Mouse (Mus musculus) urinary bladder, postnatal 10 days (tissue): ENCODE measurements around the gene Hba-x.

Experiments used
- DNase-seq: peaks from one replicate; pipeline ENCODE4 v3.0.0; 2022; ENCODE audit warnings: low spot score

Hba-x gene

GRCm38 (mm10) chr11:32276347-32276746, at the start of gene Hba-x:
Gene Hba-x, plus strand, starts transcription at chr11:32276400.
- DNase-seq: no peak

DNA sequence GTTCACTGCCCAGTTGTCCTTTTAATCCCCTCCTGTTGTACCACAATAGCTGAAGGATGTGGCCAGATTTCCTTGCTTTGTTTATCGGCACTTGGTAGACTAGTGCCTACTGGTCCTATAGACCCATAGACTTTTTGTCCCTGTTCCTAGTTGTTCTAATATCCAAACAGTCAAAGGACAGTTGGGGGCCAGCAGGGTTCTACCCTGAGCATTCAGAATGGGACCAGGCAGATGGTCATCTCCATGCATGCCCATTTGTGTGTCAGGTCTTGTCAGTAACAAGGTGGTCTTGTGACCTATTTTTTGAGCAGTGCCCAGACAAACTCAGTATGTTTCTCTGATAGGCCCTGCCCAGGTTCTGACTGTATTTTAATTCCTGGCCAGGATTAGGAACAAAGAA, 49.2 kb upstream of the Hba-x start:
- no peak for DNase-seq

DNA sequence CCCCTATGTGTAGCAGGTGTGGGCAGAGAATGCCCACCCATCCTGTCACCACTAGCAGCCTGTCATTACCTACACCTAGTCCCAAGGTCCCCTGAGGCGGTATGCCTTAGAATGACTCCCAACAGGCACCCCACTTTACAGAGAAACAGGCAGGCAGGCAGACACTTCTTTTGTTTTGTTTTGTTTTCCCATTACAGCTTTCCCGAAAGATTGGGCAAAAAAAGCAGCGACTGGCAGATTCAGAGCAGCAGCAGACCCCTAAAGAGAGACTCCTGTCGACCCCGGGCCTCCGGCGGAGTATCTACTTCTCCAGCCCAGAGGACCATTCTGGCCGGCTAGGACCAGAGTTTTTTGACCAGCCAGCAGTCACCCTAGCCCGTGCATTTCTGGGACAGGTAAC, 48.6 kb upstream of the Hba-x start:
- no peak for DNase-seq

DNA sequence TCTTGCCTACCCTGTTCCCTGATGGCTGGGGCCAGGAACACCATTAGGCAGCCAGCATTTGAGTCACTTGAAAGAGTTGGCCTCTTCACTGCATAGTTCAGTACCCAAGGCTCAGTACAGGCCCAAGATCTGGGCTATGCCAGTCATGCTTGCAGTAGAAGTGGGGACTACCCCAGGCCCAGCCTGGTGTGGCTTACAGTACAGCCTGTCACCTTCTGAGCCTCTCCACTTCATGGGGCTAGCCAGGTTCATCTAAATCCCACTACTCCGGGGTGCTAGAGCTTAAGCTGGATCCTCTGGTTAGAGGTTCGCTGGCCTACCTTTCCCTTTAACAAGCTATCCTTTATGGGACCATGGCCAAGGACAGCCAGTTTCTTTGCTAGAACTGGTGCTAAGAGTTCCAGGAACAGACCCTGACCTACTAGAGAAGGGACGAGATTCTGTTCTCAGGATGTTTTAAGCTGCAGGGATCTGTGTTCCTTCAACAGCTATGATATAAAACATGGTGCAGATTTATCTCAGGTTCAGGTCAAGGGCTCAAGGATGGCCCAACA, 47.8 kb upstream of the Hba-x start:
- no peak for DNase-seq

- DNase-seq: no peak
Observed at GRCm38 (mm10) chr11:32230220-32230619, 46.0 kb upstream of the Hba-x start.

- no peak for DNase-seq
Observed at GRCm38 (mm10) chr11:32231125-32231524, 45.1 kb upstream of the Hba-x start.

GRCm38 (mm10) chr11:32232848-32233247, 43.4 kb upstream of the Hba-x start:
- DNase-seq: no peak

DNA sequence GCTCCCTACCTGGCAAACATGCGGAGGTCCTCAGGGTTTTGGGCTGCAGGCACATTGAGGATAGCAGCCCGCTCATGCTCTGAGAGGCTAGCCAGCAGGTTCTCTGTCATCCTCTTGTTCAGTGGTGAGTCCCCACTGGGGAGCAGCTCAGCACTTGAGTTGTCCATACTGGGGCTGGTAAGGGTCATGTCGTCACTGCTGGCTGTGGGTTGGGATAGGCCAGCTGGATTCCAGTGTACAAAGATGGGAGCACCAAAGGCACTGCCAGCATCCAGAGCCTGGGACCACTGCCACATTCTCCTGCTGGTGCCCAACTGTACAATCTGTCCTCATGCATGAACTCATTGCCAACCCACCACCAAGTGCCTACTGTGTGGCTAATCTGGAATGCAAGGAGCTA, 42.3 kb upstream of the Hba-x start:
- DNase-seq: no peak

DNA sequence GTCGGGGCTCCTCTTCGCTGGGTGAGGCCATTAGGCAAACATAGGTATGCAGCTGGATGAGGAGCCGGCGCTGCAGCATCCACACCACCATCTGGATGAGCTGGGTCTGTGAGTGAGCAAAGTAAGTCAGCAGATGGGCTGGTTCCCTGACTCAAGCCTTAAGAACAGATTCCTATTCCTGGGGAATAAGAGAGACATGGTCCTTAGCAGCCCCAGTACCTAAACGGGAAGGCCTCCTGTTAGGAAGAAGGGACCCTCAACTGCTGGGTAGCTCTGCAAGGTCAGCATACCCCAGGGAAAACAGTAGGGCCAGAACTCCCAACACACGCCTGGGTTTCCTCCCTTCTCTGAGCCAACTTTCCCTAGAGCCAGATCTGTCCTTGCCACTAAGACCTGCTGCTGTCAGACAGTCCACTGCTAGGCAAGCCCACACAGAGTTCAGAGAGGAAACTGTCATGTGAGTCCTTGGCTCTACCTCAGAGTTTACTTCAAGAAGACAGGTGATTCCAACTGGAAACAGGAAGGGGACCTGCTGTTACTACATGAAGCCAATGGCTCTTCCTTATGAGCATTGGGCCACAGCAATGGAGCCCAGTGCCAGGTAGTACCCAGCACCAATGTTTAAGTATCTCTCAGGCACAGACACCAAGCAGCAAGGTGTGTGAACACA, 41.2 kb upstream of the Hba-x start:
- DNase-seq: no peak

GRCm38 (mm10) chr11:32235646-32236045, 40.6 kb upstream of the Hba-x start:
- no peak for DNase-seq

- no peak for DNase-seq
Observed at GRCm38 (mm10) chr11:32236132-32236531, 40.1 kb upstream of the Hba-x start.

- DNase-seq: no peak
Observed at GRCm38 (mm10) chr11:32236712-32237410, 39.3 kb upstream of the Hba-x start.

DNA sequence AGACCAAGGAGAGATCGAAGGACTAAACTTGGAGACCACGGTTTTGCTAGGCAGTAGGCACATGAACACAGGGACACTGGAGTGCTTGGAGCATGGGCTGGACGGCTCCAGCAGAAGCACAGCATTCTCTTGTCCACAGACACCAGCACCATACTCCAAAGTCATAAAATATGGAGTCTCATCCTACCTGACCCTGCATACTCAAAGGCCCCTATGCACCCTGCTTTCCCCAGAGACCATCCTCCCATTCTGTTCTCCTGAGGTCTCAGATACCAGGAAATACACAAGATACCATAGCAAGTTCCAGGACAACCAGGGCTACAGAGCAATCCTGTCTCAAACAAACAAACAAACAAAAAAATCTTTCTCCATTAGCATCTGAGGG, 38.8 kb upstream of the Hba-x start:
- no peak for DNase-seq

DNA sequence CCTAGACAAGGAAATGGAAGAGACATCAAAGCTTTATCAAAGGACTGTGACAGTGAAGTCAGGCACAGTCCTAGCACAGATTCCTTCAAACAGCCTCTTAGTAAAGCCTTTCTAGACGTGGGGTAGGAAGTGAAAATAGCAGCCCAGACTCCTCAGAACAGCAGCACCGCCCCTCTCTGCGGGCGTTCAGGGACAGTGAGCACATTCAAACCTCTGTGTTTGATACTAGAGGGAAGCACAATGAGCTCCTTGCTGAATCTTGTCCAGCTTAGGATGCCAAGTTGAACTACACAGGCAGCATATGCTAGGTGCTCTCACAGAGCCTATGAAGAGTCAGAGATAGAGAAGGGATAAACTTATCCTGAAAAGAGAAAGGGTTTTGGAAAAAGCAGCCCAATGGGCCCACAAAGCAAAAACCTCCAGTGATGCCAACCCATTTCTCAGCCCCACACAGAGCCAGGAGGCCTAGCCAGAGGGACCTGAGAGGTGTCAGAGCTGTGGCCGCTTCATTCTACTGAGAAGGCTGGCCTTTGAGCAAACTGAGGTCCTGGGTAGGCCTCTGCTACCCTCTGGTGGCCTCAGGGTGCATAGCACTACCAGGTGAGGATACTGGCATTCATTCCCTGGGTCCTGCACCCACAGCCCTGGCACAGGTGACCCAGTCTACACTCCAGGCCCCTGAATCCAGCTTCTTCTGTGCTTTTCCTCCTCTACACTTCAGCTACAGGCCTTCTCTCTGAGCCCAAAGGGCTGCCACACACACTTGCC, 37.9 kb upstream of the Hba-x start:
- no peak for DNase-seq

- DNase-seq: no peak
Observed at GRCm38 (mm10) chr11:32241391-32241790, 34.8 kb upstream of the Hba-x start.

GRCm38 (mm10) chr11:32242209-32242608, 34.0 kb upstream of the Hba-x start:
- DNase-seq: no peak

DNA sequence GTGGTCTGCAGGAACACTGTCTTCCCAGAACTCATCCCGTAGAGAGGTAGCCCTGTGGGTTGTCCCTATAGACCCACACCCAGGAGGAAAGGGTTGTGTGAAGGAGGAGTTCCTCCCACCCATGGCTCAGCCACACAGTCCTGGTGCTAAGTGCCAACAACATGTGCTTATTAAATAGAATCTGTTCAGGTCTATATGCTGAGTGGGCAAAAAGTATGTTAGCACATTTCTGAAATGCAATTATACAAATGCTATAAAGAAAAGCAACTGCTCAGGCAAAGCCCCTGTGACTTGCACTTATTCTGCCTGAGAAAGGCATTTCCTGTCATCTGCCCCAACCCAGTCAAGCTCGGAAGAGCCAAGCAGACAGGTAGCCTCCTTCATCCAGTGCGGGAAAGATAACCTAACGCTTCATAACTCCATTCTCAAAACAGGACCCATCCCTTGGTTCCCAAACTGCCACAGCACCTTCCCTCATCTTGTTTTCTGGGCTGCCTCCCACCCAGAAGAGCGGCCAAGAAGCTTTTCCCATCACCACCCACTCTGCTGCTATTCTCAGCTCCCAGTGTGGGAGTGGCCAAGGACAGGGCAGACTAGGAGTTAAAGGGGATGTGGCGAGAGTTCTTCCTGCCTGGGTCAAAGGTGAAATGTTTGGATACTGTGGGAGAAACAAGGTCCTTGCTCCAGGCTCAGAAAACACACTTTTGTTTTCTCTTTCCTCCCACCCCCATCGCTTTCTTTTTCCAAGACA, 32.8 kb upstream of the Hba-x start:
- DNase-seq: no peak

GRCm38 (mm10) chr11:32244064-32244463, 32.1 kb upstream of the Hba-x start:
- no peak for DNase-seq

- DNase-seq: no peak
Observed at GRCm38 (mm10) chr11:32244617-32245016, 31.6 kb upstream of the Hba-x start.

- no peak for DNase-seq
Observed at GRCm38 (mm10) chr11:32245614-32246013, 30.6 kb upstream of the Hba-x start.

GRCm38 (mm10) chr11:32247068-32247467, 29.1 kb upstream of the Hba-x start:
- no peak for DNase-seq

- no peak for DNase-seq
Observed at GRCm38 (mm10) chr11:32248350-32248749, 27.9 kb upstream of the Hba-x start.
